Mouse (Mus musculus) cerebellum, adult 2 months (tissue): ENCODE measurements around the gene Pcyox1.

Experiments used
- CTCF ChIP-seq: fragments of 200-500 bp; IDR thresholded peaks from 2 replicates; pipeline ENCODE4 v1.5.1; 2011; ENCODE audit warnings: low read depth, mild to moderate bottlenecking, control low read depth, low read length, moderate library complexity, borderline replicate concordance; ENCODE audit not compliant: insufficient read depth
- POLR2A ChIP-seq: fragments of 200-500 bp; IDR thresholded peaks from 2 replicates; pipeline ENCODE4 v1.6.1; 2011; ENCODE audit warnings: low read length, control low read depth, borderline replicate concordance; ENCODE audit not compliant: insufficient read depth

GRCm38 (mm10) chr6:86397257-86397980, 465 bp upstream of the Pcyox1 start:
- TF ChIP-seq POLR2A = no peak
- no peak for TF ChIP-seq CTCF
